Mouse (Mus musculus): ENCODE data around the gene Fgfr2.

DNA sequence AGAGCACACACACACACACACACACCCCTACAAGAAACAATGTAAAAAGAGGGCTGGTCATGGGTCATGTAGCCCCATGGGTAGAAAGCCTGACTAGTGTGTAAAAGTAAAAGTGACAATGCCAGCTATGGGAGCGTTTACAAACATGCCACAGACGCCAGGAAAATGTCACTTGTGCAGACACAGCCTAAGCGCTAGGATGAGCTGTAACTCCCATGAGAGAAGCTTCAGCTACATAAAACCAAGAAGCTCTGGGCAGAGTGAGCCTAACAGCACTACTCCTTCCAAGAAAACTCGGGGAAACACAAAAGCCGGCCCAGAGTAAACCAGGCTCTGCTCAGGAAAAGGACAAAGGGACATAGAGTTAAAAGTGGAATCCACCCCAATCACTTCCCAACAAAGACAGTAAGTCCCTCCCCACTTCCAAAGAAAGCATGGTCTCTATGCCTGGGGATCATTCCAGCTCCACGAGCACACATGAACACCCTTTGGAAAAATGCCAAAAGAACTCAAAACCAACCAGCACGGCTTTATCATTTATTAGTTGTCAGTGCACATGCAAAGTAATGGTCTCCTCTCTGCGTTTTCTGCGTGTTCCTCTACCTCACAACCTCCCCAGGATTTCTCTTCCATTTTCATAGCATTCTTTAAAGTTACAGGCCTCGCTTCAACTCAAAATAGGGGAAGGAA is 899.6 kb downstream of the Fgfr2 start:
- TF ChIP-seq HCFC1 (IDR thresholded peaks at IDR 0.05; ENCODE audit: borderline replicate concordance, insufficient read depth, low read length) (no peak), MAFK (IDR thresholded peaks at IDR 0.05; ENCODE audit: insufficient read depth, low read depth, low read length) (no peak)
